ENCODE assay signal across 12 mouse cellular contexts in genomic region chr2:68915742-68916141, GRCm38 (mm10).
"Had no signal": no experiment of that assay in that cellular context is flagged by ENCODE, and none has a peak within 500 bp of the region (broad histone marks: within the 10 kb centered on the region; RNA-seq: fewer than 3 reads in every experiment).

No protein-coding gene starts in this region.

- H3K27me3 ChIP-seq: kidney, embryonic 15.5 days; limb, embryonic 15.5 days; liver, embryonic 12.5 days; midbrain, embryonic 13.5 days had no signal

- H3K4me3 ChIP-seq: kidney, embryonic 15.5 days; limb, embryonic 15.5 days; liver, embryonic 12.5 days; midbrain, embryonic 13.5 days had no signal

- H3K4me1 ChIP-seq: kidney, embryonic 15.5 days; limb, embryonic 15.5 days; midbrain, embryonic 13.5 days had no signal

- ATAC-seq: liver, embryonic 12.5 days; midbrain, embryonic 13.5 days had no signal

- H3K4me2 ChIP-seq: kidney, embryonic 15.5 days; limb, embryonic 15.5 days; liver, embryonic 12.5 days; lung, embryonic 14.5 days; midbrain, embryonic 13.5 days had no signal

- H3K9me3 ChIP-seq: kidney, embryonic 15.5 days; limb, embryonic 15.5 days; liver, embryonic 12.5 days had no signal

- H3K9ac ChIP-seq: kidney, embryonic 15.5 days; limb, embryonic 15.5 days; liver, embryonic 12.5 days; lung, embryonic 14.5 days; midbrain, embryonic 13.5 days had no signal

- H3K36me3 ChIP-seq: kidney, embryonic 15.5 days; limb, embryonic 15.5 days; liver, embryonic 12.5 days; midbrain, embryonic 13.5 days had no signal

- H3K27ac ChIP-seq: kidney, embryonic 15.5 days; limb, embryonic 15.5 days; liver, embryonic 12.5 days; macrophage; midbrain, embryonic 13.5 days; stomach, postnatal 0 days had no signal

- DNase-seq: kidney, postnatal 14 days; lung, embryonic 14.5 days; lung, postnatal 10 days; right cerebral cortex, adult 18-20 months; right cerebral cortex, postnatal 25 days; thymus, postnatal 4 days had no signal
